Mouse (Mus musculus): ENCODE measurements around the gene Tex13c1. TPM values are rescaled to one million over a fixed set of nuclear protein-coding genes. Genes with fewer than 3 reads are reported as not detected.

Gene Tex13c1
- polyA plus RNA-seq (2015; fragmentation: Nextera tagmentation; extraction: Ambion mirVana): not detected in 2 replicates

GRCm38 (mm10) chrX:43590860-43591259 is at the start of gene Tex13c1:
Gene Tex13c1 (plus strand): TSS chrX:43591160.

Other genes starting within 250 kb of the Tex13c1 start
- gene Tenm1, start 162.0 kb upstream of the Tex13c1 start, polyA plus RNA-seq (2015; fragmentation: Nextera tagmentation; extraction: Ambion mirVana): 0.08 and 0.12 TPM in 2 replicates